Mouse (Mus musculus) erythroblast, embryonic 14.5 days (primary cell): Measurements from ENCODE around the gene Olfr907.

Experiments
- GATA1 ChIP-seq: IDR thresholded peaks from 2 replicates; pipeline ENCODE4 v1.6.1; 2012; ENCODE audit warnings: low read length, inconsistent platforms, mixed read lengths
- TAL1 ChIP-seq: IDR thresholded peaks from 3 replicates; pipeline ENCODE4 v1.6.1; 2012; ENCODE audit warnings: low read length, inconsistent platforms, mixed read lengths

DNA sequence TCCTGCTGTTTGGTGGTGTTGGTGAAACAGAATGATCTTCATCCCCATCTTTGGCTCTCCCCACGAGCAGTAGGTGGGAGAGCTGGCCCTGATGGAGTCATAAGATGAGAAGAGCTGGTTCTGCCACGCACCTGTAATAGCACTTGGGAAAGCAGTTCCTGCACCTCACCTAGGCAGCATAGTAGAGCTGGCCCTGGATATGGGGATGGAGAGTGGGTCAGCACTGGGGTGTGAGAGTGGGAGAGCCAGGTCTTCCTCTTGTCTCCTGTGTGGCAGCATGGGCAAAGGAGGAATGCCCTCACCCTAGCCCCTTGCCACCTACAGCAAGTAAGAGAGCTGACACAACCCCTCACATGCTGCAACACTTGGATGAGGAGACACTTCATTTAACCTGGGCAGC, 16.8 kb downstream of the Olfr907 start:
- TF ChIP-seq GATA1 (no peak), TAL1 (no peak)
